Mouse (Mus musculus) forelimb bud, embryonic 11.5 days (tissue): ENCODE measurements around the gene Nek11.

Experiments
- DNase-seq: peaks from one replicate; pipeline ENCODE4 v3.0.0-alpha.2; 2012; ENCODE audit warnings: low read depth, low spot score

Gene Nek11

GRCm38 (mm10) chr9:105313250-105313649 lies 82.1 kb downstream of the Nek11 start:
- DNase-seq: no peak

GRCm38 (mm10) chr9:105312686-105313085 lies 82.6 kb downstream of the Nek11 start:
- DNase-seq: no peak

- DNase-seq: peak; percentile 44
These were observed 85.6 kb downstream of the Nek11 start for GRCm38 (mm10) chr9:105309553-105310281.

- no peak for DNase-seq
These were observed 89.3 kb downstream of the Nek11 start for GRCm38 (mm10) chr9:105306042-105306441.

- DNase-seq: no peak
These were observed 93.1 kb downstream of the Nek11 start for GRCm38 (mm10) chr9:105302230-105302629.

- DNase-seq: no peak
These were observed 93.9 kb downstream of the Nek11 start for GRCm38 (mm10) chr9:105301396-105301795.

GRCm38 (mm10) chr9:105300738-105301325 lies 94.5 kb downstream of the Nek11 start:
- no peak for DNase-seq

GRCm38 (mm10) chr9:105284670-105285069 lies 110.7 kb downstream of the Nek11 start:
- no peak for DNase-seq

GRCm38 (mm10) chr9:105282725-105283124 lies 112.6 kb downstream of the Nek11 start:
- DNase-seq: peak; percentile 16

GRCm38 (mm10) chr9:105274925-105275324 lies 120.4 kb downstream of the Nek11 start:
- no peak for DNase-seq

- DNase-seq: no peak
These were observed 121.0 kb downstream of the Nek11 start for GRCm38 (mm10) chr9:105274286-105274685.

GRCm38 (mm10) chr9:105272241-105272640 lies 123.1 kb downstream of the Nek11 start:
- peak; percentile 68 for DNase-seq

GRCm38 (mm10) chr9:105263140-105263539 lies 132.2 kb downstream of the Nek11 start:
- DNase-seq: no peak

- DNase-seq: no peak
These were observed 137.7 kb downstream of the Nek11 start for GRCm38 (mm10) chr9:105257668-105258067.

GRCm38 (mm10) chr9:105254076-105254475 lies 141.2 kb downstream of the Nek11 start:
- no peak for DNase-seq

GRCm38 (mm10) chr9:105252349-105253041 lies 142.8 kb downstream of the Nek11 start:
- DNase-seq: no peak

- no peak for DNase-seq
These were observed 144.1 kb downstream of the Nek11 start for GRCm38 (mm10) chr9:105251256-105251655.

- DNase-seq: peak; percentile 69
These were observed 151.3 kb downstream of the Nek11 start for GRCm38 (mm10) chr9:105244024-105244423.

GRCm38 (mm10) chr9:105214434-105214833 lies 180.9 kb downstream of the Nek11 start:
- no peak for DNase-seq

- DNase-seq: no peak
These were observed 195.0 kb downstream of the Nek11 start for GRCm38 (mm10) chr9:105200305-105200704.

GRCm38 (mm10) chr9:105186725-105187124 lies 208.6 kb downstream of the Nek11 start:
- DNase-seq: no peak

GRCm38 (mm10) chr9:105182392-105182791 lies 212.9 kb downstream of the Nek11 start:
- DNase-seq: no peak

- no peak for DNase-seq
These were observed 250.3 kb downstream of the Nek11 start, which contains the start of gene 1700080E11Rik for GRCm38 (mm10) chr9:105144992-105145391. 1700080E11Rik (minus strand) TSS chr9:105145092.
